Comparison of ENCODE assay signal across 10 mouse cellular contexts in the genomic region with DNA sequence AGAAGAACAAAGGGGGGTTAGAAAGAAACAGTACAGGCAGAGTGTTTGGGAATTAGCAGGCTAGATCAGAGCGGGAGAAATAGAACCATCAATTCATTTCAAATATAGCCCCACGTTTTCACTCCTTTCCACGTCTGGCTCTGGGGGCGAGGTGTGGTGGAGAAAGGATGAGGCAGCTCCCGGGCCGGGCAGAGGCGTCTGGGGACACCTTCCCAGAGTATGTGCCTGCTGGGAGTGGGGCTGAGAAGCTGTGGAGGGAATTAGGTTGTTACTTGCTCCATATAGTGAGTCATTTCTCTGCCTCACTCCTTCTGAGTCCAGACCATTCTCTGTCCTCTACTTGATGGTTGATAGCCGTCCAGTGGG. TPM values are rescaled to one million over a fixed set of nuclear protein-coding genes. Genes with fewer than 3 reads are reported as not detected.
DNase-seq lines count a peak whose midpoint lies in the region; ATAC-seq and TF ChIP-seq lines count a peak whose summit lies in the region.
"Had no signal": no experiment of that assay in that cellular context is flagged by ENCODE, and none has a peak within 500 bp of the region (broad histone marks: within the 10 kb centered on the region; RNA-seq: fewer than 3 reads in every experiment).

No protein-coding gene starts in this region.

- no peaks in the 10 kb centered on the region for H3K36me3 ChIP-seq in neural tube, embryonic 14.5 days (ENCODE audit: control insufficient read depth, insufficient read depth, low read length)

- WGBS in neural tube, embryonic 14.5 days: 33% methylated on average over 8 of the region's 8 CpGs

- DNase-seq in gastrocnemius, adult 2 months: no peak
- no peak for DNase-seq in gastrocnemius, postnatal 25 days
- peak; percentile 74 to 86 for DNase-seq in left cerebral cortex, adult 18-20 months (ENCODE audit: low spot score in 2 of 2)
- no peak for DNase-seq in left cerebral cortex, adult 11 months (ENCODE audit: low spot score)
- DNase-seq in frontal cortex, postnatal 36 days (ENCODE audit: low spot score in 2 of 2): peak; percentile 77 to 80
- no peak for DNase-seq in thymus, postnatal 4 days
- no peak for DNase-seq in gastrocnemius, adult 8-10 months (ENCODE audit: low spot score in 2 of 2)

- H3K4me1 ChIP-seq in neural tube, embryonic 14.5 days (ENCODE audit: control insufficient read depth, insufficient read depth, low read length): no peaks in the 10 kb centered on the region

- peak overlapping the region; percentile 74 for H3K4me3 ChIP-seq in gastrocnemius, adult 2 months
- peak overlapping the region; percentile 53 for H3K4me3 ChIP-seq in neural tube, embryonic 14.5 days (ENCODE audit: low read depth, low read length)

- H3K27me3 ChIP-seq in neural tube, embryonic 14.5 days (ENCODE audit: control insufficient read depth, insufficient read depth, low read length): no peaks in the 10 kb centered on the region

- 0 out of 2 replicates have a peak overlapping the region, but pooled peaks have one; percentile 21 for H3K9ac ChIP-seq in neural tube, embryonic 14.5 days (replicated peaks; ENCODE audit: low read depth, low read length)

- ATAC-seq in neural tube, embryonic 14.5 days (ENCODE audit: low read depth): no peak

- no peak overlapping the region; the same call in 1 of the 2 replicates for H3K27ac ChIP-seq in gastrocnemius, adult 2 months
- H3K27ac ChIP-seq in neural tube, embryonic 14.5 days (ENCODE audit: low read depth, low read length): no peak overlapping the region
- H3K27ac ChIP-seq: stomach, postnatal 0 days had no signal

- no peaks in the 10 kb centered on the region for H3K9me3 ChIP-seq in neural tube, embryonic 14.5 days (ENCODE audit: control insufficient read depth, low read length)

- no peak for TF ChIP-seq CTCF in gastrocnemius, adult 2 months (IDR thresholded peaks at IDR 0.05)

- H3K4me2 ChIP-seq in neural tube, embryonic 14.5 days (ENCODE audit: low read depth, low read length): peak overlapping the region; percentile 63

- intact Hi-C loops in gastrocnemius, adult 2 months (cut with DNase I): no loop called here

RNA-seq across cellular contexts. Expression of a gene that starts 0.9 kb away (rescaled TPM):
- under 1 TPM; 0.41 to 0.50 TPM for total RNA-seq in gastrocnemius, adult 2 months (2021)
- total RNA-seq in gastrocnemius, postnatal 25 days (2021): under 1 TPM; 0.59 to 0.69 TPM
- 10 to 100 TPM; 44.6 to 53.7 TPM for total RNA-seq in left cerebral cortex, adult 18-20 months (2021)
- polyA plus RNA-seq in neural tube, embryonic 14.5 days (2014; fragmentation: Nextera tagmentation; extraction: Ambion mirVana): 10.3 and 13.0 TPM in 2 replicates
- under 1 TPM; 0.12 to 0.44 (median 0.36) TPM for total RNA-seq in gastrocnemius, adult 8-10 months (2022)
- polyA plus RNA-seq: C2C12 had no signal

Comparison
In these comparisons a context has a peak if more than half of its experiments do, and no peak if none do; other contexts are left out.
1. DNase-seq: peak in left cerebral cortex, adult 18-20 months (2 of 2) and frontal cortex, postnatal 36 days (2 of 2); none in gastrocnemius, adult 2 months (single experiment), gastrocnemius, postnatal 25 days (single experiment), left cerebral cortex, adult 11 months (single experiment), thymus, postnatal 4 days (single experiment) and gastrocnemius, adult 8-10 months (0 of 2).
2. RNA of a gene that starts 0.9 kb away (total RNA-seq): 44.6 to 53.7 TPM in left cerebral cortex, adult 18-20 months; 0.59 to 0.69 TPM in gastrocnemius, postnatal 25 days, 0.41 to 0.50 TPM in gastrocnemius, adult 2 months and 0.12 to 0.44 TPM in gastrocnemius, adult 8-10 months; every median in the first group is over 10 times any median in the second.